Mouse (Mus musculus): ENCODE data around the gene Klk10. TPM values are rescaled to one million over a fixed set of nuclear protein-coding genes. Genes with fewer than 3 reads are reported as not detected.

The Klk10 gene
- polyA plus RNA-seq, 1 experiment from 2014 or later = not detected

DNA sequence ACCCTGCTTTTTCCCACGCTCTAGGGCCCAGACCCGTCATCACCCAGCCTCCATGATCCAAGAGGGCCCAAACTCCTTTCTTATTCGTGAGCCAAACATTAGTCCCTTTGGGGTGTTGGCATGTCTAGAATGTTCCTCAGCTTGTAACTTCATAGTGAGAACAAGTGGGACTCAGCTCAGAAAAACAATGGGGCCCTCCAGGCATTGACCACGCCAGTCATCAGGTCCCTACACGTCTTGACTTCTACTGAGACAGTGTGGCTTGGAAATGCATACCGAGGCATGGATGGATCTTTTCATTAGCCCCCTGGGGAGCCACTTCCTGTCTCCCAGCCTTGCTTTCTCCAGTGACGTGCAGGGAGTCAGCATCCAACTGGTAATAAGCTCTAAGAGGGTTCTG is 19.0 kb downstream of the Klk10 start:
- Histone ChIP-seq H3K27me3 (ENCODE audit: control insufficient read depth, insufficient read depth, low read depth, low read length) (peaks cover 22% of the 10 kb centered on the region), H3K9ac (ENCODE audit: low read depth, low read length) (no peak overlapping the region), H3K4me3 (ENCODE audit: low read depth, low read length) (no peak overlapping the region), H3K27ac (ENCODE audit: low read length) (no peak overlapping the region), H3K4me1 (ENCODE audit: control insufficient read depth, low read depth, low read length) (no peaks in the 10 kb centered on the region), H3K36me3 (ENCODE audit: control insufficient read depth, insufficient read depth) (no peaks in the 10 kb centered on the region), H3K9me3 (replicated peaks; ENCODE audit: control insufficient read depth, low read length) (no peaks in the 10 kb centered on the region), H3K4me2 (ENCODE audit: low read depth, low read length) (no peak overlapping the region)
- ATAC-seq (ENCODE audit: low read depth) = no peak
- 44% methylated on average over 7 of the region's 7 CpGs for WGBS (ENCODE audit: insufficient replicate concordance)

GRCm38 (mm10) chr7:43810994-43811393 is 30.2 kb downstream of the Klk10 start, which contains the start of gene Klk7:
TSS of gene Klk7 (plus strand) at chr7:43811294.
- H3K9me3 ChIP-seq (replicated peaks; ENCODE audit: control insufficient read depth, low read length) = no peaks in the 10 kb centered on the region
- WGBS (ENCODE audit: insufficient replicate concordance) = 42% methylated on average over 5 of the region's 5 CpGs
- H3K27ac ChIP-seq (ENCODE audit: low read length) = no peak within 1 kb of the TSS
- H3K4me3 ChIP-seq (ENCODE audit: low read depth, low read length) = no peak within 1 kb of the TSS
- ATAC-seq (ENCODE audit: low read depth) = no peak
- no peak within 1 kb of the TSS for H3K4me2 ChIP-seq (ENCODE audit: low read depth, low read length)
- H3K36me3 ChIP-seq (ENCODE audit: control insufficient read depth, insufficient read depth) = no peaks in the 10 kb centered on the region
- no peaks in the 10 kb centered on the region for H3K27me3 ChIP-seq (ENCODE audit: control insufficient read depth, insufficient read depth, low read depth, low read length)
- H3K4me1 ChIP-seq (ENCODE audit: control insufficient read depth, low read depth, low read length) = no peaks in the 10 kb centered on the region
- H3K9ac ChIP-seq (ENCODE audit: low read depth, low read length) = no peak within 1 kb of the TSS

- Histone ChIP-seq H3K4me3 (ENCODE audit: low read depth, low read length) (no peak overlapping the region), H3K9ac (ENCODE audit: low read depth, low read length) (no peak overlapping the region), H3K27ac (ENCODE audit: low read length) (no peak overlapping the region), H3K4me2 (ENCODE audit: low read depth, low read length) (no peak overlapping the region), H3K9me3 (replicated peaks; ENCODE audit: control insufficient read depth, low read length) (no peaks in the 10 kb centered on the region), H3K36me3 (ENCODE audit: control insufficient read depth, insufficient read depth) (no peaks in the 10 kb centered on the region), H3K27me3 (ENCODE audit: control insufficient read depth, insufficient read depth, low read depth, low read length) (no peaks in the 10 kb centered on the region), H3K4me1 (ENCODE audit: control insufficient read depth, low read depth, low read length) (no peaks in the 10 kb centered on the region)
- WGBS (ENCODE audit: insufficient replicate concordance) = 58% methylated on average over 7 of the region's 7 CpGs
- no peak for ATAC-seq (ENCODE audit: low read depth)
These were observed 34.4 kb downstream of the Klk10 start for GRCm38 (mm10) chr7:43815211-43815610.

- no peak for ATAC-seq (ENCODE audit: low read depth)
- no peaks in the 10 kb centered on the region for H3K36me3 ChIP-seq (ENCODE audit: control insufficient read depth, insufficient read depth)
- no peaks in the 10 kb centered on the region for H3K9me3 ChIP-seq (replicated peaks; ENCODE audit: control insufficient read depth, low read length)
These were observed 35.9 kb downstream of the Klk10 start for GRCm38 (mm10) chr7:43816746-43817145.

DNA sequence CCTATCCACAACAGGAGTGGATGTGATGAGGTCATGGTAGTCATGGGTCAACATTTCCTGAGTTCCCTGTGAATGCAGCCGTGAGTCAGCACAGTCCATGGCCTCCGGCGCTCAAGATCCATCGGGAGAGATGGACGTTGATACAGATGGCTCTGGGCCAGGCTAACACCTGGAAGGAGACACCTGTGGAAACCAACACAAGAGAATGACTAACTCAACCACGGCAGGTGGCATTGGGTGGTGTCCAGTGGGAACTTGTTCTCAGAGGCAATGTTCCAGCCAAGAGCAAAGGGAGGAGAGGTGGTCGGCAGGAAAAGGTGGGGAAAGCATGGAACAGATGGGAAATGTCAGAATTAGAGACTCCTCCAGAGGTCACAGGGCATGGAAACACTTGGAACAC is 40.7 kb downstream of the Klk10 start:
- ATAC-seq (ENCODE audit: low read depth) = no peak
- Histone ChIP-seq H3K9me3 (replicated peaks; ENCODE audit: control insufficient read depth, low read length) (no peaks in the 10 kb centered on the region), H3K4me1 (ENCODE audit: control insufficient read depth, low read depth, low read length) (no peaks in the 10 kb centered on the region), H3K27ac (ENCODE audit: low read length) (no peak overlapping the region), H3K9ac (ENCODE audit: low read depth, low read length) (no peak overlapping the region), H3K36me3 (ENCODE audit: control insufficient read depth, insufficient read depth) (no peaks in the 10 kb centered on the region), H3K4me3 (ENCODE audit: low read depth, low read length) (no peak overlapping the region), H3K27me3 (ENCODE audit: control insufficient read depth, insufficient read depth, low read depth, low read length) (no peaks in the 10 kb centered on the region), H3K4me2 (ENCODE audit: low read depth, low read length) (no peak overlapping the region)
- WGBS (ENCODE audit: insufficient replicate concordance) = 69% methylated on average over 7 of the region's 7 CpGs

More at GRCm38 (mm10) chr7:43816746-43817145, 35.9 kb downstream of the Klk10 start:
- Histone ChIP-seq H3K4me1 (ENCODE audit: control insufficient read depth, low read depth, low read length) (no peaks in the 10 kb centered on the region), H3K4me2 (ENCODE audit: low read depth, low read length) (no peak overlapping the region), H3K27ac (ENCODE audit: low read length) (no peak overlapping the region), H3K9ac (ENCODE audit: low read depth, low read length) (no peak overlapping the region), H3K27me3 (ENCODE audit: control insufficient read depth, insufficient read depth, low read depth, low read length) (no peaks in the 10 kb centered on the region), H3K4me3 (ENCODE audit: low read depth, low read length) (no peak overlapping the region)

- no peak within 1 kb of the TSS for H3K9ac ChIP-seq (ENCODE audit: low read depth, low read length)
- H3K9me3 ChIP-seq (replicated peaks; ENCODE audit: control insufficient read depth, low read length) = no peaks in the 10 kb centered on the region
- H3K27me3 ChIP-seq (ENCODE audit: control insufficient read depth, insufficient read depth, low read depth, low read length) = no peaks in the 10 kb centered on the region
- H3K4me2 ChIP-seq (ENCODE audit: low read depth, low read length) = no peak within 1 kb of the TSS
- no peaks in the 10 kb centered on the region for H3K4me1 ChIP-seq (ENCODE audit: control insufficient read depth, low read depth, low read length)
- no peaks in the 10 kb centered on the region for H3K36me3 ChIP-seq (ENCODE audit: control insufficient read depth, insufficient read depth)
- no peak within 1 kb of the TSS for H3K4me3 ChIP-seq (ENCODE audit: low read depth, low read length)
- ATAC-seq (ENCODE audit: low read depth) = no peak
- no peak within 1 kb of the TSS for H3K27ac ChIP-seq (ENCODE audit: low read length)
- WGBS (ENCODE audit: insufficient replicate concordance) = 67% methylated on average over 10 of the region's 10 CpGs
These were observed 43.4 kb downstream of the Klk10 start, which contains the start of gene Klk6 for GRCm38 (mm10) chr7:43824199-43824598. TSS of gene Klk6 (plus strand) at chr7:43824499.

DNA sequence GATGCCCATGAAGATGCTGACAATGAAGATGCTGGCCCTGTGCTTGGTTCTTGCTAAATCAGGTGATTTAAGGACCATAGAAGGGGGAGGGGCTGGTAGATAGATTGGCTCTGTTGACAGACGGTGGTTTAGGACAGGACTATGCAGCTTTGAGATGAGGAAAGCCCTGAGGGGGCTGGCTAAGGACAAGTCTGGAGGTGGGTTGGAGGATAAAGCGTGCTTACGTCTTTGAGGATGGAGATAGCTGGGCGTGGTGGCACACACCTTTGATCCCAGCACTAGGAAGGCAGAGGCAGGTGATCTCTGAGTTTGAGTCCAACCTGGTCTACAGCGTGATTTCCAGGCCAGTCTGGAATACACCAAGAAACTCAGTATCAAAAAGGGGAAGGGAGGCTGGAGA is 45.2 kb downstream of the Klk10 start:
- ATAC-seq (ENCODE audit: low read depth) = no peak
- Histone ChIP-seq H3K27me3 (ENCODE audit: control insufficient read depth, insufficient read depth, low read depth, low read length) (no peaks in the 10 kb centered on the region), H3K4me1 (ENCODE audit: control insufficient read depth, low read depth, low read length) (no peaks in the 10 kb centered on the region), H3K4me3 (ENCODE audit: low read depth, low read length) (no peak overlapping the region), H3K4me2 (ENCODE audit: low read depth, low read length) (no peak overlapping the region), H3K36me3 (ENCODE audit: control insufficient read depth, insufficient read depth) (no peaks in the 10 kb centered on the region), H3K9ac (ENCODE audit: low read depth, low read length) (no peak overlapping the region), H3K9me3 (replicated peaks; ENCODE audit: control insufficient read depth, low read length) (no peaks in the 10 kb centered on the region), H3K27ac (ENCODE audit: low read length) (no peak overlapping the region)
- WGBS (ENCODE audit: insufficient replicate concordance) = 59% methylated on average over 5 of the region's 5 CpGs

DNA sequence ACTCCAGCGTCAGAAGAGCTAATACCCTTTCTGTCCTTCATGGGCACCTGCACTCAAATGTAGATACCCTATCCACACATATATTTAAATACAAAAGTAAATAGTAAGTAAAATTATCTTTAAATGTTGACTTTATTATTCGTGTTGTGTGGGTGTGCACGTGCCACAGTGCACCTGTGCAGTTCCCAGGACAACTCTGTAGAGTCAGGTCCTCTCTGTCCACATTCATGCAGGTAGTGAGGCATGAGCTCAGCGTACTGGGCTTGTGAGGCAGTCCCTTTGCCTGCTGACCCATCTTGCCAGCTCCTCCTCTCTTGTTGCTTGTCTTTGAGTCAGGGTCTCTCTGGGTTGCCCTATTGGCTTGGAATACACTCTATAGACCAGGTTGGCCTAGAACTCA is 46.9 kb downstream of the Klk10 start:
- no peak overlapping the region for H3K9ac ChIP-seq (ENCODE audit: low read depth, low read length)
- no peaks in the 10 kb centered on the region for H3K27me3 ChIP-seq (ENCODE audit: control insufficient read depth, insufficient read depth, low read depth, low read length)
- no peaks in the 10 kb centered on the region for H3K9me3 ChIP-seq (replicated peaks; ENCODE audit: control insufficient read depth, low read length)
- no peak for ATAC-seq (ENCODE audit: low read depth)
- H3K4me3 ChIP-seq (ENCODE audit: low read depth, low read length) = no peak overlapping the region
- no peaks in the 10 kb centered on the region for H3K36me3 ChIP-seq (ENCODE audit: control insufficient read depth, insufficient read depth)
- H3K4me1 ChIP-seq (ENCODE audit: control insufficient read depth, low read depth, low read length) = no peaks in the 10 kb centered on the region
- no peak overlapping the region for H3K27ac ChIP-seq (ENCODE audit: low read length)
- no peak overlapping the region for H3K4me2 ChIP-seq (ENCODE audit: low read depth, low read length)
- WGBS (ENCODE audit: insufficient replicate concordance) = 55% methylated on average over 4 of the region's 4 CpGs

- no peaks in the 10 kb centered on the region for H3K4me1 ChIP-seq (ENCODE audit: control insufficient read depth, low read depth, low read length)
- ATAC-seq (ENCODE audit: low read depth) = no peak
- WGBS (ENCODE audit: insufficient replicate concordance) = 78% methylated on average over 8 of the region's 8 CpGs
These were observed 48.2 kb downstream of the Klk10 start for GRCm38 (mm10) chr7:43829006-43829405.

More at GRCm38 (mm10) chr7:43829006-43829405, 48.2 kb downstream of the Klk10 start:
- no peak overlapping the region for H3K4me3 ChIP-seq (ENCODE audit: low read depth, low read length)
- no peak overlapping the region for H3K27ac ChIP-seq (ENCODE audit: low read length)
- H3K4me2 ChIP-seq (ENCODE audit: low read depth, low read length) = no peak overlapping the region
- H3K9me3 ChIP-seq (replicated peaks; ENCODE audit: control insufficient read depth, low read length) = no peaks in the 10 kb centered on the region
- no peaks in the 10 kb centered on the region for H3K36me3 ChIP-seq (ENCODE audit: control insufficient read depth, insufficient read depth)
- H3K27me3 ChIP-seq (ENCODE audit: control insufficient read depth, insufficient read depth, low read depth, low read length) = no peaks in the 10 kb centered on the region
- no peak overlapping the region for H3K9ac ChIP-seq (ENCODE audit: low read depth, low read length)

All from liver, embryonic 16.5 days (tissue).